Mouse (Mus musculus) embryonic fibroblast, embryonic 13.5 days (primary cell): ENCODE measurements around the gene Shc4.

Experiments used
- CTCF ChIP-seq: IDR thresholded peaks from 2 replicates; pipeline ENCODE4 v1.5.1; 2011; ENCODE audit warnings: mild to moderate bottlenecking, control low read depth, low read length, moderate library complexity, borderline replicate concordance; ENCODE audit not compliant: insufficient read depth
- POLR2A ChIP-seq: IDR thresholded peaks from 2 replicates; pipeline ENCODE4 v1.6.1; 2011; ENCODE audit warnings: low read depth, mild to moderate bottlenecking, control low read depth, low read length, moderate library complexity

DNA sequence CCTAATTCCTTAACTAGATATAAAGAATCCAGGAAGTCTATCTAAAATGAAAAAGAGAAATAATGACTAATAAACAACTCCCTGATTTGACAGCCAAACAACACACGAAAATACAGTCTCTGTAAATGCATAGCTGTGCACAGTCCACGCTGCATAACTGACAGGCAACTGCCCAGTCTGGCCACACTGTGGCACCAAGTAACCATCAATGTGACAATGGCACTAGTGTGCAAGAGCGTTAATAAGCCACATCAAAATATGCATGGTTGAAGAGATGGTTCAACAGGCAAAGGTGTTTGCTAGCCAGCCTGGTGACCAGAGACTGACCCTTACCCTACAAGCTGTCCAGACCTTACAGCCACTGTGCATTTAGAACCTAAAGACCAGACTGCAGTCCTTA, 41.1 kb upstream of the Shc4 start:
- TF ChIP-seq POLR2A (no peak), CTCF (peak; percentile 55; the same call in 1 of the 2 replicates)
